Comparison of ENCODE assay signal across 8 mouse cellular contexts in the genomic region with DNA sequence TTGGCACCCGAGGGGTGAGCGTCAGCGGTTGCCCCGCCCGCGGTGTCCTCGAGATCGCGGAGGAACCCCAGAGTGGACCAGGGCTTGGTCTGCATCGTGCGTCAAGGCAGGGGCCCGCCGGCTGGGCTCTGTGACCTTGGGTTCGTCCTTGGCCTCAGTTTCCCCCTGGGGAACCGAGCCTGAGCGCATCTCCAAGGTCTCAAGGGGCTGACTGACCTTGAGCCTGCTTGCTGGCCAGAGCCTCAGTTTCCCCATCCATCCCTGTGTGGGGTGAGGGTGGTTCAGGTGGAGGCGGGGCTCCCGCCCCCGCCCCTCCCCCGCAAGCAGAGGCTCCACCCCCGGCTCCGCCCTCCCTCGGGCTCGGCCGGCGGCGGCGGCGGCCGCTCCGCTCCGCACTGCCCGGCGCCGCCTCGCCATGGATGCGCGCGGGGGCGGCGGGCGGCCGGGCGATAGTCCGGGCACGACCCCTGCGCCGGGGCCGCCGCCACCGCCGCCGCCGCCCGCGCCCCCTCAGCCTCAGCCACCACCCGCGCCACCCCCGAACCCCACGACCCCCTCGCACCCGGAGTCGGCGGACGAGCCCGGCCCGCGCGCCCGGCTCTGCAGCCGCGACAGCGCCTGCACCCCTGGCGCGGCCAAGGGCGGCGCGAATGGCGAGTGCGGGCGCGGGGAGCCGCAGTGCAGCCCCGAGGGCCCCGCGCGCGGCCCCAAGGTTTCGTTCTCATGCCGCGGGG. TPM values are rescaled to one million over a fixed set of nuclear protein-coding genes. Genes with fewer than 3 reads are reported as not detected.
DNase-seq lines count a peak whose midpoint lies in the region; ATAC-seq and TF ChIP-seq lines count a peak whose summit lies in the region.

Hcn2 (plus strand) TSS at position 381 of the 734 bp plus-strand sequence.

- ATAC-seq in G1E (ENCODE audit: extremely low read depth, insufficient number of reproducible peaks, low FRiP score, poor library complexity, severe bottlenecking): no peak
- ATAC-seq in embryonic facial prominence, embryonic 14.5 days (ENCODE audit: low read depth): peak; percentile 17; the same call in 1 of the 2 replicates
- peak; percentile 66 for ATAC-seq in hindbrain, embryonic 16.5 days
- no peak for ATAC-seq in monocyte, adult 5-6 weeks (replicated peaks; ENCODE audit: insufficient number of reproducible peaks, low FRiP score, low TSS enrichment, poor library complexity, severe bottlenecking)

- TF ChIP-seq POLR2A in kidney, adult 2 months (IDR thresholded peaks at IDR 0.05; ENCODE audit: low read depth, low read length): no peak

- H3K4me2 ChIP-seq in embryonic facial prominence, embryonic 14.5 days (ENCODE audit: low read depth, low read length): peak within 1 kb of the TSS; percentile 98
- H3K4me2 ChIP-seq in hindbrain, embryonic 16.5 days (ENCODE audit: low read length): peak within 1 kb of the TSS; percentile 71

- H3K4me3 ChIP-seq in kidney, adult 2 months (ENCODE audit: insufficient read depth, low read depth, low read length): peak within 1 kb of the TSS; percentile 42
- peak within 1 kb of the TSS; percentile 68 for H3K4me3 ChIP-seq in G1E (ENCODE audit: low read depth, low read length)
- peak within 1 kb of the TSS; percentile 57 for H3K4me3 ChIP-seq in embryonic facial prominence, embryonic 14.5 days (ENCODE audit: low read depth, low read length)
- peak within 1 kb of the TSS; percentile 78 for H3K4me3 ChIP-seq in hindbrain, embryonic 16.5 days (ENCODE audit: low read length)
- peak within 1 kb of the TSS; percentile 72 for H3K4me3 ChIP-seq in midbrain, embryonic 10.5 days

- no peak for DNase-seq in kidney, adult 2 months
- no peak for DNase-seq in kidney, adult 18-20 months
- no peak for DNase-seq in G1E (ENCODE audit: low spot score)
- no peak for DNase-seq in embryonic facial prominence, embryonic 14.5 days (ENCODE audit: low spot score)
- no peak for DNase-seq in midbrain, embryonic 10.5 days (ENCODE audit: low spot score)
- DNase-seq in kidney, postnatal 4 days: no peak

- H3K27ac ChIP-seq in kidney, adult 2 months (ENCODE audit: insufficient read depth, low read depth, low read length): no peak within 1 kb of the TSS
- no peak within 1 kb of the TSS for H3K27ac ChIP-seq in embryonic facial prominence, embryonic 14.5 days (replicated peaks; ENCODE audit: low read depth, low read length)
- H3K27ac ChIP-seq in hindbrain, embryonic 16.5 days (ENCODE audit: low read depth, low read length): peak within 1 kb of the TSS; percentile 72
- H3K27ac ChIP-seq in midbrain, embryonic 10.5 days (replicated peaks): peak within 1 kb of the TSS; percentile 46; the same call in 1 of the 2 replicates

- H3K4me1 ChIP-seq in kidney, adult 2 months (ENCODE audit: control insufficient read depth, insufficient read depth, low read length): no peaks in the 10 kb centered on the region
- H3K4me1 ChIP-seq in G1E (ENCODE audit: insufficient read depth, low read depth, low read length): peaks cover 36% of the 10 kb centered on the region
- peaks cover 6% of the 10 kb centered on the region; the same call in 1 of the 2 replicates for H3K4me1 ChIP-seq in embryonic facial prominence, embryonic 14.5 days (ENCODE audit: control insufficient read depth, insufficient read depth, low read length)
- H3K4me1 ChIP-seq in hindbrain, embryonic 16.5 days (ENCODE audit: control insufficient read depth, insufficient read depth, low read depth, low read length): peaks cover 18% of the 10 kb centered on the region
- H3K4me1 ChIP-seq in midbrain, embryonic 10.5 days: peaks cover 27% of the 10 kb centered on the region

- H3K36me3 ChIP-seq in kidney, adult 2 months (ENCODE audit: control insufficient read depth, insufficient read depth, low read length): no peaks in the 10 kb centered on the region
- H3K36me3 ChIP-seq in G1E (replicated peaks): peaks cover 19% of the 10 kb centered on the region
- H3K36me3 ChIP-seq in embryonic facial prominence, embryonic 14.5 days (ENCODE audit: control insufficient read depth, insufficient read depth, low read length): peaks cover 8% of the 10 kb centered on the region
- 0 out of 2 replicates have a peak, but pooled peaks cover 2% of the 10 kb centered on the region for H3K36me3 ChIP-seq in hindbrain, embryonic 16.5 days (ENCODE audit: control insufficient read depth, insufficient read depth, low read length)
- peaks cover 17% of the 10 kb centered on the region for H3K36me3 ChIP-seq in midbrain, embryonic 10.5 days

- H3K9me3 ChIP-seq in G1E (replicated peaks): no peaks in the 10 kb centered on the region
- no peaks in the 10 kb centered on the region for H3K9me3 ChIP-seq in embryonic facial prominence, embryonic 14.5 days (ENCODE audit: control insufficient read depth, low read length)
- no peaks in the 10 kb centered on the region for H3K9me3 ChIP-seq in hindbrain, embryonic 16.5 days (ENCODE audit: control insufficient read depth, low read length)
- H3K9me3 ChIP-seq in midbrain, embryonic 10.5 days (replicated peaks): no peaks in the 10 kb centered on the region

- H3K27me3 ChIP-seq in kidney, adult 2 months (replicated peaks; ENCODE audit: control insufficient read depth, insufficient read depth, low read length): no peaks in the 10 kb centered on the region
- H3K27me3 ChIP-seq in G1E (ENCODE audit: insufficient read depth, low read length): peaks cover 63% of the 10 kb centered on the region
- H3K27me3 ChIP-seq in embryonic facial prominence, embryonic 14.5 days (replicated peaks; ENCODE audit: control insufficient read depth, insufficient read depth, low read length): peaks cover 47% of the 10 kb centered on the region
- peaks cover 7% of the 10 kb centered on the region for H3K27me3 ChIP-seq in hindbrain, embryonic 16.5 days (replicated peaks; ENCODE audit: control insufficient read depth, insufficient read depth, low read length)
- H3K27me3 ChIP-seq in midbrain, embryonic 10.5 days (ENCODE audit: low read depth, poor library complexity, severe bottlenecking): peaks cover 68% of the 10 kb centered on the region

- WGBS in kidney, adult 2 months: 2% methylated on average over 76 of the region's 91 CpGs
- WGBS in embryonic facial prominence, embryonic 14.5 days: 10% methylated on average over 18 of the region's 91 CpGs
- 1% methylated on average over 61 of the region's 91 CpGs for WGBS in hindbrain, embryonic 16.5 days
- 2% methylated on average over 89 of the region's 91 CpGs for WGBS in midbrain, embryonic 10.5 days

- no peak for TF ChIP-seq CTCF in kidney, adult 2 months (conservative IDR thresholded peaks at IDR 0.05; ENCODE audit: insufficient read depth, insufficient read length, low read depth, low read length)
- no peak for TF ChIP-seq CTCF in G1E (IDR thresholded peaks at IDR 0.05; ENCODE audit: low read depth, low read length)

- H3K9ac ChIP-seq in embryonic facial prominence, embryonic 14.5 days (ENCODE audit: low read depth, low read length): peak within 1 kb of the TSS; percentile 52; the same call in 1 of the 2 replicates
- peak within 1 kb of the TSS; percentile 88 for H3K9ac ChIP-seq in hindbrain, embryonic 16.5 days (ENCODE audit: low read depth, low read length)

RNA-seq across cellular contexts. Expression of gene Hcn2, which starts in this region (rescaled TPM):
- polyA plus RNA-seq in kidney, adult 2 months (2012; rRNA removed): 1.5 and 1.9 TPM in 2 replicates
- total RNA-seq in G1E (2014; fragmentation: Nextera tagmentation): 0.29 TPM in 1 of 2 replicates, not detected in the other
- 0.11 and 0.17 TPM in 2 replicates for total RNA-seq in G1E (2017)
- polyA plus RNA-seq in G1E (2012): 0.27 and 0.47 TPM in 2 replicates
- polyA plus RNA-seq in embryonic facial prominence, embryonic 14.5 days (2014; fragmentation: Nextera tagmentation; extraction: Ambion mirVana): 0.15 and 0.20 TPM in 2 replicates
- 1.2 and 1.4 TPM in 2 replicates for polyA plus RNA-seq in hindbrain, embryonic 16.5 days (2015; fragmentation: Nextera tagmentation; extraction: Ambion mirVana)
- polyA plus RNA-seq in midbrain, embryonic 10.5 days (2016; fragmentation: Nextera tagmentation; extraction: Ambion mirVana): 0.05 TPM in 2 replicates
- total RNA-seq in monocyte, adult 5-6 weeks (2017): not detected in 3 replicates

Comparison
In these comparisons a context has a peak if more than half of its experiments do, and no peak if none do; other contexts are left out.
1. Peak in ATAC-seq, H3K4me3 ChIP-seq, H3K9ac ChIP-seq and H3K4me2 ChIP-seq in embryonic facial prominence, embryonic 14.5 days; RNA of the gene not detected or under 1 TPM.
2. H3K27ac ChIP-seq: peak in hindbrain, embryonic 16.5 days (single experiment) and midbrain, embryonic 10.5 days (single experiment); none in kidney, adult 2 months (single experiment) and embryonic facial prominence, embryonic 14.5 days (single experiment).
3. Peak in every context shown above with its lines, with median percentiles within 50 percentile points of each other: H3K4me3 ChIP-seq.